Mouse (Mus musculus) retina, embryonic 14.5 days (tissue): ENCODE data around the gene Smug1.

Experiments
- DNase-seq: peaks from one replicate; pipeline ENCODE4 v3.0.0-alpha.2; 2015; ENCODE audit warnings: low spot score

The Smug1 gene

GRCm38 (mm10) chr15:103167042-103167615, at the start of gene Smug1:
Gene Smug1, minus strand, starts transcription at chr15:103167092.
- no peak for DNase-seq

- peak; percentile 10 for DNase-seq
Measured at GRCm38 (mm10) chr15:103216052-103216451, 49.2 kb upstream of the Smug1 start.

GRCm38 (mm10) chr15:103214971-103215907, 48.3 kb upstream of the Smug1 start:
- peak; percentile 94 for DNase-seq

DNA sequence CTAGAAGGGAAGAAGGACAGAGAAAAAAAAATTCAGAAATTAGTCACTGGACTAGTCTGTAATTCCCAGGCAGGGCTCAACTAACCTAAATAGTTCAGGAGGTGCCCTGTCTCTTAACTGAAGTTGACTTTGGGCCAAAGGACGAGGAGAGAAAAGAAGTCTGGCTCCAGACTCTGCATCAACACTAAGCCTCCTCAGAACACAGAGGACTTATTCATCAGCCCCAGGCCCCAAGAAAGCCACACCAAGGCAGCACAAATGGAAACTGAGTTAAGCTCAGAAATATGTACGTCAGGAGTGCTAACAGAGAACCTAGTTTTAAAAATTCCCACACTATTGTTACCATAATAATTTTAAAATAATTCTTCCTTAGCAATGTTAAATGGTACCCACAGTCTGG, 47.3 kb upstream of the Smug1 start:
- no peak for DNase-seq

GRCm38 (mm10) chr15:103205156-103205555, 38.3 kb upstream of the Smug1 start:
- DNase-seq: peak; percentile 29

DNA sequence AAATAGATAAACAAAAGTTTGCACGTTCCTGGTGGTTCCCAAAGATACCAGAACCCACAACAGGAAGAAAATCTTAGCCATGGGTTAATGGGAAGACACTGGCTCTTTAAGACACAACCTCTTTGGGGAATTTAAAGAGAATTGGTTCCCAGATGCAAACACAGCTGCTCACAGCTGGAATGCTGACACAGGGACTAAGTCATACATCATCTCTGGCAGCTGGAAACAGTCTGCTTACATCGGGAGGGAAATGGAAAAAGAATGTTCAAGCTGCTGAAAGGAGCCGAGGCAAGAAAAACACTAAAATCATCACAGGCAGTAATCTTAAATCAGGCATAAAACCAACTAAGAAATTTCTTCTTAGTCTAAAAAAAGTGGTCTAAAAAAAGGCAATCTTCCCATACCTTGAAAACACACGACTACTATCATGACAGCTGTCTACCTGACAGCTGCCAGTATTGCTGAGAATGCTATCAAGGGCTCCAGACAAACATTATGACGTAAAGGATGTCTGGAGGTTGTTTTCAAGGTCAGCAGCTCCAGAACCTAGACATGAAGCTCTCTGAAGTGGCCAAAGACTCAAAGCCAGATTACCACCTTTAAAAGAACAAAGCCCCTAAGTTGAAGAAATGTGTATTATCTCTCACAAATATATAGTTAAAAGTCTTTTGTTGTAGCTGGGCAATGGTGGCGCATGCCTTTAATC, 35.3 kb upstream of the Smug1 start:
- DNase-seq: no peak

DNA sequence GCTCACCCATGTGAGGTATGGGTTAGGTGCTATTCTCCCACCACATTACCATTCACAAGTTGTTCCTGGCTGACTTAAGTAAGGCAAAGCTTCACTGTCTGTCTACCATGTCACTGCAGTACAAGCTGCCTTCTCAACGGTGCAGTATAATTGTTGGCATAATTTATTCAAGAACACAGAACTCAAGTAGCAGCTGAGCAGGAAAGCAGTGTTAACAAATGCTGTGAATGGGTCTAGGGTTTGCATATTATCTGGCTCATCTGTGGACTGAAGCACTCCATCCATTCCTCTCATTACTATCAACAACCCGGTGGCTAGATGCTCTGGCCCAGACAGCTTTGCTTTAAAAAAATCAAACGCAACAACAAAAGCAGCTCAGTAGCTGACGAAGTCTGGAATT, 30.9 kb upstream of the Smug1 start:
- DNase-seq: no peak

GRCm38 (mm10) chr15:103196835-103197234, 29.9 kb upstream of the Smug1 start:
- no peak for DNase-seq

DNA sequence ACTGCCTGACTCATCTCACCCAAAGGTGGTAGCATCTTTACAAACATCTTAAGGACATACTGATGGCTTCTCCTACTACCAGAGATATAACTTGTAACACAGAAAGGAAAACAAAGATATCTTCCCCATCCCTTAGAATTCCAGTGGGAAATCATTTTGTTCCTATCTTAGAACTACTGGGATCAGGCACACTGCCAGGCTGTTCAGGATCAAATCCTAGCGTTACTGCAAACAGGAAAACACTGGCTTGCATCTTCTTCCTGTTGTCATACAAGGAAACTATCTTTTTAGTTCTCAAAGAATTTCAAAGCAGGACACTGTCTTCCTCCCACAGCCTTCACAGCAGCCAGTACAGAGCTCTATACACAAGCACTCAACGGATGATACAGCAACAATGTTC, 26.7 kb upstream of the Smug1 start:
- DNase-seq: no peak

DNA sequence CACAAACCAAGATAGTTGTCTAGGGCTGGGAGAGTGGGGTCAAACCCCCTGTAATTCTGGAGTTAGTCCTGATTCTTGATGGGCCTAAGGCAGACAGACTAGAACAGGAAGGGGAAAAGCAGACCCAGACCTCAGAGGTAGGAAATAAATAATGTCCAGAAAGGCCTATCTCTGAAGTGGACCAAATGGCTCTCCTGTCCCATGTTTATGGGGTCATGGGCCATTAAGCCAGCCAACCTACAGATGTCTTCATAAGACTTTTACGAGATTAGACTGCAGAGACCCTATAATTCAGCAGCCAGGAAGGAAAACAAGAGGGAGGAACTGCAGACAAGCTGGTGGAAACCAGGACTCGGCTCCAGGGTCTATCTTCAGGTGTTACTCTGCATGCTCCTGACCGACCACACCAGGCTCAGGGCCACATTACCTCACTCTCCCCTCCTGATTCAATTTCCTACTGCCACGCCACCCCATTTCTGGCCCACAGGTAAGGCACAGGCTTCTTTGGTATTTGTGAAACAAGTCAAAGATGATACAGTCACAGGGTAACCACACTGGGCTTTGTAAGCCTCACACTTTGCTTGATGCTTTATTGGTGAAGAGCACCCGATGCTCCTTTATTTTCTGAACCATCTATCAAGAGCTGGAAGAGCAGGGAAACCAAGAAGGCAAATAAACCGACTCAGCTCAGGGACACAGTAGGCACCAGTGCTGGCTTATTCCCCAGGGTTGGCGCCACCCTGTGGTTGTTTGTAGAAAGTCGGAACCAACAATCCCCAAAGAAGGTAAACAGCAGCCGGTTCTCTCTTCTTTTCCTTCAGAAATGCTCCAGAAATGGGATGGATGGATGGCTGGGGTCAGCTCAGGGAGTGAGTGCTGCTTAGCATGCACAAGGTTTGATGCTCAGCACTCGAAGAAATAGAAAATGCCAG, 23.9 kb upstream of the Smug1 start:
- DNase-seq: peak; percentile 69

DNA sequence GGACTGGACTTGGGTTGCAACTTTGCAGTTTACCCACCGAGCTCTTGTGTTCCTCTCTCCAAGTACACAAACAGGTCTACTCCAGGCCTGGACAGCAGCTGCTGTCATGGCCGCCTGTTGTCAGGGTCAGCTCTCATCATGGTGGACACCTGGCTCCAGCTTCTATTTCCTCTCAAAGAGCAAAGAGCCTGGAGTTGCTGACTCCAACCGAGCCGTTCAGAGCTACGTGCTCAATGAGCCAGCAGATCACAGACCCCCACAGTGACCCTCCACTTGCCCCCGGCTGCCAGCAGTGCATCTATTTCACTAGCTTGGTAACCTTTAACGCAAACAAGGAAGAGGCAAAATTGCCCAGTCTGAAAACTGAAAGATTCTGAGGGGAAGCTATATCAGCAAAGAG, 23.2 kb upstream of the Smug1 start:
- DNase-seq: no peak

DNA sequence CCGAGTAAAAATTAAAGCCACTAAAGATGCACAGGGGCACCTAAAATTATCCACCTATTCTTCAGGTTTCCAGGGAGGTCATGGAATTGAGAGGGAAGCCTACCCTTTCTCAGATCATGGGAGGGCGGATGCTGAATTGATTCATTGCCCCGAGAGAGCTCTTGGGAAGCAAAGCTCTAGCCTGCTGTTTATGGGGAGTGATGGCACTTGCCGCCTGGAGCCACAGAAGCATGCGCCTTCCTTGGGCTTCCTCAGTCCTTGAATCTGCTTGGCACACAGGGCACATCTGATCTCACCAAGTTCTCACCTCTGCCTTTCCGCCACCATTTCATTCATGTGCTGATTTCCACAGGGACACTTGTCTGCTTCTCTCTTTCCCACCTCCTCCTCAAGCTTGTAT, 20.9 kb upstream of the Smug1 start:
- DNase-seq: no peak

DNA sequence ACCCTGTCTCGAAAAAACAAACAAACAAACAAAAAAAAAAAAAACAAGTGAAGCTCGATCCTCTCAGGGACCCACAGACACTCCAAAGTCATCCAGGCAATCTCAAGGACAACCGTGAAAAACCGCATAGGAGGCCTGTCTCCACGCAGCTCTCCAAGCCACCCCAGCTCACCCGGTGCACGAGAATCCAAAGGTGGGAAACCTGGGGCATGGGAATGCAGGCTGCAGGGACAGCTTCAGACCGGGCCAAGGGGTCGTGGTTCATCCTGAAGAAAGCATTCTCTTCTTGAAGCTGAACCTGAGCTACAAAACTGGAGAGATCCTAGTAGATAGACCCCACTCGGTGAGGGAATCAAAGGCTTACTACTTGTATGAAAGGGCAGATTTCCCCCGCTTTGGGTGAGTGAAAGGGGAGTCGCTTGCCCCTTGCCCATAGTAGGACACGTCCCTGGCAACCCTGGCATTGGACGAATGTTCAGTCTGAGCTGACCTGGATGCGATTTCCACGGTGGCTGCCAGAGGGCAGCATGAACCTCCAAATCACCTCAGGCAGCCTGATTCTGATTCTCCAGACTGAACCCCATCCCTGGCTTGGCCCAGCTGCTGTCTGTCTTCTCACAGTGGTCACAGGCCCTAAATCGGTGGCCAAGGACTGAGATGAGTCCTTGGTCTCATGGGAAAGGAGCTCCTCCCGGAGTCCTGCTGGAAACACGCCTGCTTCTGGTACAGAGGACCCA, 18.7 kb upstream of the Smug1 start:
- DNase-seq: peak; percentile 76

- DNase-seq: peak; percentile 57
Measured at GRCm38 (mm10) chr15:103183651-103184610, 17.0 kb upstream of the Smug1 start.

DNA sequence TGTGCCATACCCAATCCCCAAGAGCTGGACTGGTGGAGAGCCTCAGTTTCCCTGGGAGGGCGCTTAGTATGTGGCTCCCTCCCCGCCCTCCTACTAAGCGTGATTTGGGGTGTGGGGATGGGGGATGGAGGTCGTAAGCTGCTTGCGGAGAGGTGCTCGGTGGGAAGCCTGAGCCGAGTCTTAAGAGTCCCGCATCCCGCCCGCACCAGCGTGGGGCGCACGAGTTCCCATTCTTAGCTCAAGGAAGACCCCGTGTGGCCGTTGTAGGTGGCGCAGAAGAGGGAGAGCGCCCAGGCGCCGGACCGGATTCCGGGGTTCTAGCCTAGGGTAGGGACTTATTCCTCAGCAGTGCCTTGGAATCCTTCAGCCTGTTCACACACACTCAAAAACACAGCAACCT, 16.2 kb upstream of the Smug1 start:
- peak; percentile 75 for DNase-seq

DNA sequence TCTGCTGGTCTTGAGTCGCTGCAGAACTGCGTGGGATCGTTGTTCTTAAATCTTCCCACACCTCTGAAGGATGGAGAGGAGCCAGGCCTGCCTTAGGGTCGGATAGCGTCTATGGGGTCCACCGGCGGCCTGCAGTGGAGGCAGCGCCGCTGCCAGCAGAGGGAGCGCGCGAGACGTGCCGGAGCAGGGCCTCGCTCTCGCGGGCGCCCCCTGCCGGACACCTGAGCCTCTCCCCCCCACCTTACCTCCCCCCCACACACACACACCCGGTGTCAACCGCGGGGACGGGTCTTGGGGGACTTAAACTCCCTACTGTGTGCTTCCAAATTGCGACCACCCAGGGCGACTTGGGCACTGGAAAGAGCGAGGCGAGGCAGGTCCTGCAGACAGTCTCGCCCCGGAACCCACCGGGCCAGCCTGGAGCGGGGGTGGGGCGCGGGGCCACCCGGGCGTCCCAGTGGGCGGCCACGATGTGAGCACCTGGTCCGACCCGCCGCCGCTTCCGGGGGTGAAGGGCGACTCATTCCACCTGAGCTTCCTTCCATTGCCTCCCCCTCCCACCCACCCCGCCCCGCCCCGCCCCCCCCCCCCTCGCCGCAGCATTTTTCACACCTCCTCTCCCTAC, 15.4 kb upstream of the Smug1 start:
- DNase-seq: peak; percentile 91

DNA sequence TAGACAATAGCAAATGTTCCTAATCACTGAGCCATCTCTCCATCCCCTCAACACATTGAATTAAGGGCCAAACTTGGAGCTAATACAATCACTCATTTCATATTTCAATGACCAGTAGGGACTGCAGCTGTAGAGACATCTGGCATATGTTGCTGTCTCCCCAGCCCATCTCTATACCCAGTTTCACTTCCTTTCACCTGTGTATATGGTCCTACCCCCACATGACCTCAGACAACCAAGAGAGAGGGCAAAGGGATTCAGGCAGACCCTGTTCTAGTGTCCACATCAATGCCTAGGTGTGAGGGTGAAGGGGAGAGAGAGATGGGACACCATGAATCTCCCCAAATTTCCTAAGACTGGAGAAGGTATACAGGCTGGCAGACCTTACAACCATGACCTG, 13.5 kb upstream of the Smug1 start:
- DNase-seq: no peak

GRCm38 (mm10) chr15:103178767-103179166, 11.9 kb upstream of the Smug1 start:
- DNase-seq: no peak

DNA sequence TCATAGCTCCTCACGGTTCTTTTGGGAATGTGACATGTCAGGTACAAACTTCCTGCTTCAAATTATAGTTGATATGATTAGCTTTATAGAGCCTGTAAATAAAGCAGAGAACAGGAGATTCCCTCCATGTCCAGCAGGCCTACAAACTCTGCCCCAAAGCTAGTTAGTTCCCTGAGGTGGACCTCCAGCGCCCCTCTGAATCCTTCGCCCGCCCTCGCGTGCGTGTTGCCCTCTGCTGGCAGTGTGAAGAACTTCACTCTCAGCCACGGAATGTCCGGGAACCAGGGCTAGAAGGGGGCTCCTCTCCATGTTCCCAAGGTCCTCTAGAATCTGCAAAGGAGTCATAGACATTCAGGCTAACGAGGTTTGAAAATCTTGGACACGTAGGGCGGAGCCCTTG, 11.2 kb upstream of the Smug1 start:
- peak; percentile 76 for DNase-seq
